8 mouse cellular contexts compared by ENCODE assay signal in the genomic region with DNA sequence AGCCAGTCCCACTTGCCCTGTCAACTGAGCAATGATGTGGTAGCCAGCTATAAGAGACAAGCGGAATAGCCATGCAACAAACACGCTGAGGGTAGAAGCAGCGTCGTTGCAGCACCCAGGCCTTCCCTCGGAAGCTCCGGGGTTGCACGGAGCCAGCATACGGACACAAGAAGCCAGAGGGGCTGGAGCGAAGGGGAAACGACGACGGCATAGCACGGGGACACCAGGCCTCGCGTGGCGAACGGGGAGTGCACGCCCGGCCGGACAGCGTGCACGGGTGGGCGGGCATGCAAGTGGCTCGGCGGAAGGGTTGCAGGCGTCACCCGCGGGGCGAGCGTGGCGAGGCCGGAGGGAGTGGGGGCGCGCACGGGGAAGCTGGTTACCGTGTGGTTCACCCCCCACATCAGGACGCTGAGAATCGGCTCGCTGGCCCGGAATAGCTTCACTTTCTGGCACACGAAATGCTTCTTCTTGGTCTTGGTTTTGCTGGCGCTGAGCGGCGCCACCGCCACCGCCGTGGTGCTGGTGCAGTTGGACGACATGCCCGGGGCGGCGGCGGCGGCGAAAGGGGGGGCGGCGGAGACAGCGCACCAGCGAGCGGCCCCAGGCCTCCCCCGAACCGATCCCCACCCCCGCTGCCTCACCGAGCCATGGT. TPM values are rescaled to one million over a fixed set of nuclear protein-coding genes. Genes with fewer than 3 reads are reported as not detected.
A peak's percentile ranks its signal among the peaks of the same experiment; 100 is the strongest.
DNase-seq lines count a peak whose midpoint lies in the region; ATAC-seq and TF ChIP-seq lines count a peak whose summit lies in the region.

Gene Pip4k2b (minus strand): TSS at position 642 of the 655 bp plus-strand sequence.

- TF ChIP-seq POLR2A in bone marrow, adult 2 months (IDR thresholded peaks at IDR 0.05; ENCODE audit: borderline replicate concordance, control insufficient read depth, low read depth, low read length), result no peak

- intact Hi-C loops in left cerebral cortex, postnatal 4 days (cut with DNase I), result no loop called here

- peaks cover 4% of the 10 kb centered on the region for H3K4me1 ChIP-seq in bone marrow, adult 2 months (ENCODE audit: control insufficient read depth, insufficient read depth, low read length)

- H3K4me3 ChIP-seq in bone marrow, adult 2 months (replicated peaks; ENCODE audit: control insufficient read depth, low read depth, low read length), result peak within 1 kb of the TSS; percentile 80

- H3K27ac ChIP-seq in bone marrow, adult 2 months (ENCODE audit: control insufficient read depth, insufficient read depth, low read depth, low read length, poor library complexity), result peak within 1 kb of the TSS; percentile 89

- no peak for TF ChIP-seq CTCF in bone marrow, adult 2 months (IDR thresholded peaks at IDR 0.05; ENCODE audit: control insufficient read depth, insufficient read depth, low read length)

- under 1% methylated on average over 62 of the region's 63 CpGs for WGBS in bone marrow, adult 2 months

- ATAC-seq in CD4-positive, CD25-positive, alpha-beta regulatory T cell, adult 4 months, result no peak

- no peak for DNase-seq in left cerebral cortex, adult 18-20 months (ENCODE audit: low spot score in 2 of 2)
- DNase-seq in left cerebral cortex, adult 11 months (ENCODE audit: low spot score), result no peak
- DNase-seq in forelimb bud, embryonic 11.5 days (ENCODE audit: low read depth, low spot score), result peak; percentile 32
- DNase-seq in heart, postnatal 4 days, result peak; percentile 69
- no peak for DNase-seq in left cerebral cortex, postnatal 4 days
- DNase-seq in mesoderm, embryonic 11.5 days (ENCODE audit: low read depth, low spot score), result peak; percentile 41

RNA-seq across cellular contexts. Expression of gene Pip4k2b, which starts in this region (rescaled TPM):
- 100 to 1,000 TPM; 120 to 123 TPM for total RNA-seq in left cerebral cortex, adult 18-20 months (2021)
- polyA plus RNA-seq in bone marrow, adult 2 months (2011; ENCODE audit: insufficient read depth, insufficient read length, low replicate concordance, missing spikeins), result 9.5 and 11.7 TPM in 2 replicates
- total RNA-seq in heart, postnatal 4 days (2021), result 10 to 100 TPM; 19.8 to 21.5 TPM
- 100 to 1,000 TPM; 180 to 185 TPM for total RNA-seq in left cerebral cortex, postnatal 4 days (2021)
- 1 to 10 TPM; 1.4 to 2.2 TPM for polyA plus RNA-seq in CD4-positive, CD25-positive, alpha-beta regulatory T cell, adult 4 months (2017; shearing (Covaris generic))

Comparison
In these comparisons a context has a peak if more than half of its experiments do, and no peak if none do; other contexts are left out.
1. RNA of gene Pip4k2b (total RNA-seq): 180 to 185 TPM in left cerebral cortex, postnatal 4 days and 120 to 123 TPM in left cerebral cortex, adult 18-20 months; 19.8 to 21.5 TPM in heart, postnatal 4 days; every median in the first group is over 4 times any median in the second.
2. DNase-seq: peak in forelimb bud, embryonic 11.5 days (single experiment), heart, postnatal 4 days (single experiment) and mesoderm, embryonic 11.5 days (single experiment); none in left cerebral cortex, adult 18-20 months (0 of 2), left cerebral cortex, adult 11 months (single experiment) and left cerebral cortex, postnatal 4 days (single experiment).